Mouse (Mus musculus) spleen, postnatal 14 days (tissue): ENCODE results near the gene Rex1bd.

Source experiments
- DNase-seq, 2 experiments: peaks; one replicate each; pipeline ENCODE4 v3.0.0; 2021 to 2022; ENCODE audit warnings: low spot score in 2 of 2

Rex1bd gene

GRCm38 (mm10) chr8:70502540-70502939, 4.0 kb downstream of the Rex1bd start:
- DNase-seq = no peak

DNA sequence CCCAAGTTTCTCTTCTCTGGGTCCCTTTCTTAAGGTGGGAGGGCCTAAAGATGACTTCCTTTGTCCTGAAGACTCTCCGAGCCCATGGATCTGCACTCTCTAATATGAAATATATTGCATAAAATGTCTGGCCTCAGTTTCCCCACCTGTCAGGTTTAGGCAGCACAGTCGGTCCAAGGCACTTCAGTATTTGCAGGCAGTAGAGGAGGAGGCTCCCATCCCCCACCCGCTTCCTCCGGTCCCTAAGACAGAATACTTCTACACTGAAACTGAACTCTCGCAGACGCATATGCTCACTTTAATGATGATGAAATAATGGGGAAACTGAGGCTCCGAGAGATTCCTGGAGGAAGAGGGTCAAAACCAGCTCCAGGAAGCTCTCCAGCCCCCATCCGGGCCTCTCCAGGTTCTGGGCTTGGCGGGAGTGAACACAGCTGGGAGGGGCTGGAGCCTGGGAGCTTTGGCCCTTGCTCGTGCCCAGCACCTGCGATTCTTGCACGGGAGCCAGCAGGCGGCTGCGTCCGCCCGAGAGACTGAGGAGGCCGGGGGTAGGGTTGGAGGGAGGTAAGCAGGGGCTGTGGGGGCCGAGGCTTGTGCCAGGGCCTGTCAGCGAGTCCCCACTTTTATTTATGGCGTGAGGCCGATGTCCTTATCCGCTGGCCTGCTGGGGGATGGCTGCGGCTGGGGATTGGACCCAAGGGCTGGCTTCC, 4.6 kb downstream of the Rex1bd start:
- DNase-seq = no peak

GRCm38 (mm10) chr8:70500386-70501301, 5.9 kb downstream of the Rex1bd start:
- peak in 1 of 2 experiments; percentile 42 for DNase-seq

DNA sequence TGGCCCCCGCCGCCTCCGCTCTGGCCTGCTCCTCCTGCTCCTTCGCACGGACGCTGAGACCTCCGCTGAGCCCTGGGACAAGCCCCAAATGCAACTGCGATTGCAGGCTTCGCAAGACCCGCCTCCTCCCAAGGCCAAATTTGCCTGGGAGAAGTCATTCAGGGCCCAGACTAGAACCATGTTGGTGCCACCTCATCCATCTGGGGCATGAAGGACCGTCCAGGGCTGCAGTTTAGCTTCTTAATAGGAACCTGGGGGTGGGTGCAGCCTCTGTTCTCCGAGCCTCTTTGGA, 10.8 kb downstream of the Rex1bd start:
- DNase-seq = no peak

GRCm38 (mm10) chr8:70495001-70495770, 11.4 kb downstream of the Rex1bd start:
- no peak for DNase-seq

DNA sequence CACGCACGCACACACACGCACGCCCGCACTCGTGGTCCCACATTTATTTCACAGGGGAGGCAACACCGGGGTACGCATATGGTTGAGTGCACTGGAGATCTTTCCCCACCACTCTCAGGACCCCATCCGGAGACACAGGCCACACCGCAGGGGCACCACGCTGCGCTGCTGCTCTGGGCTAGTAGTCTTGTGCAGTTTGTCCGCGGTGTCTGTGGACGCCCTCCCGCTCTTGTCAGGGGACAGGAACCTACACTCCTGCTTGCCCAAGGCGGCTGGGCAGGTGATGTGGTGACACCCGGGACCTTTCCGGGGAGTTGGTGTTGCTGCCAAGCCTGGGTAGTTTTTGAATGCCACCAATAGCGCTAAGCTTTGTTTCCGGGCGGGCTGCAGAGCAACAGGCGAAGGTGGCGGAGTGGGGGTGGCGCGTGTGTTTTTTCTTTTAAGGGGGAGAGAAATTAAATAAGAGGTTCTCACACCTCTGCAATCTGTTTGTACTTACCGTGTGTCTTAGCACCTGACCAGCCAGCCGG, 12.1 kb downstream of the Rex1bd start:
- DNase-seq = no peak

GRCm38 (mm10) chr8:70493692-70494415, 12.7 kb downstream of the Rex1bd start:
- no peak for DNase-seq

- DNase-seq = no peak
Observed at GRCm38 (mm10) chr8:70492664-70493640, 13.6 kb downstream of the Rex1bd start, which contains the start of gene Crlf1. Gene Crlf1, plus strand, starts transcription at chr8:70493158.

DNA sequence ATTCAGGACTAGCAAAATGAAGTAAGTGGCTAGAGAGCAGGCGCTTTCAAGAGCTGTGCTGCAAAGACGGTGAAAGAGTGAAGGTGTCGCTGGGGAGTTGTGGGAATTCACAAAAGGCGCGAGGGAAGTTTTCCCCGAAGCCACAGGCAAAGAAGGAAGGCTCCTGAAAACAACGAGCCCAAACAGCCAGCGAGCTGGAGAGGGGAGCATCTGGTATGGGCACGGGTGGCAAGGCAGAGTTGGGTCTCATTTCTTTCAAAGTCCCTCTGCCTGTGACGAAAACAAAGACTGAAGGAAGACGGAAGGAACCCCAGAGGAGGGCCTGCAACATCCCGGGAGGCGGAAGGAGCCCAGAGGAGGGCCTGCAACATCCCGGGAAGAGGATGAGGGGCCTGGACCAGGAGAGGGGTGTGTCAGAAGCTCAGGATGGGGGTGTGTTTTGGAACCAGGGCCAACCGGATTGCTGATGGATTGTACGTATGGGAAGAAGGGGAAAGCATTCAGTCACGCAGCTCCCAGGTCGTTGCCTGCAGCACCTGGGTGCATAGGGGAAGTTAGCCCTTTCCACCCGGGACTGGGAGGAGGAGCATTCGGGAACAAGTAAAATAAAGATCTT, 15.6 kb downstream of the Rex1bd start:
- no peak for DNase-seq

DNA sequence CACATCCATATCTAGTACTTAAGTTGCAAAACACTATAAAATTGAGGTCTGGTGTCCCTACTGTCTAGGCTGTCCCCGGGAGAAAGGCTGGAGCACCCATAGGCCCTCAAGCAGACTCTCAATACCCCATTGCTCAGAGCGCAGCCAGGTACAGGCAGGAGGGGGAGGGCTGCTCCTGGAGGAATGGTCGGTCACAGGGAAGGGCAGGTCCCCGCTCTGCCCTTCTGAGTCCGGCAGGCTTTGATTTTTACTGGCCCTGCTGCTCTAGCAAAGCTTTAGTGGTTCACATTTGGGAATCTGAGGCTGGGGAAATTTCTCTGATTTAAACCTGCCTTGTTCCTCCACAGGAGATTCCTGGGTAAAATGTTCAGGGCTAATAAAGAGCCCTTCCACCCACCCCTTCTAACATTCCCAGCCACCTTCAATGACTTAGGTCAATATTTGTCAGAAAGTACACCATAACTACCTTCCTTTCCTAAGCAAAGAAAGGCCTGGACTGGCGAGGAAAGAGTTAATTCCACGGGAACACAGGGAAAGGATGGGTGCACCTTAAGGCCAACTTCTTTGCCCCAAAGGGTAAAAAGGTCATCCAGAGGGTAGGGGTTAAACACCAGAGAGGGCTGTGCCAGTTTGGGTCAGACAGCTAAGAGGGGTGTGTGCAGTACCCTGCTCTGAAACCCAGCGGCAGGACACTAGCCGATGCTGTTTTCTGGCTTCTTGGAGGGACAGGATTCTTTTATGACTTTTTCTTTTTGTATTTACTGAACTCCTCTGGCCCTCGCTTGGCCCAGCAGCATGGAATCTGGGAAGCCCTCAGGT, 16.3 kb downstream of the Rex1bd start:
- DNase-seq = no peak

- DNase-seq = no peak
Observed at GRCm38 (mm10) chr8:70489576-70489975, 17.0 kb downstream of the Rex1bd start.

DNA sequence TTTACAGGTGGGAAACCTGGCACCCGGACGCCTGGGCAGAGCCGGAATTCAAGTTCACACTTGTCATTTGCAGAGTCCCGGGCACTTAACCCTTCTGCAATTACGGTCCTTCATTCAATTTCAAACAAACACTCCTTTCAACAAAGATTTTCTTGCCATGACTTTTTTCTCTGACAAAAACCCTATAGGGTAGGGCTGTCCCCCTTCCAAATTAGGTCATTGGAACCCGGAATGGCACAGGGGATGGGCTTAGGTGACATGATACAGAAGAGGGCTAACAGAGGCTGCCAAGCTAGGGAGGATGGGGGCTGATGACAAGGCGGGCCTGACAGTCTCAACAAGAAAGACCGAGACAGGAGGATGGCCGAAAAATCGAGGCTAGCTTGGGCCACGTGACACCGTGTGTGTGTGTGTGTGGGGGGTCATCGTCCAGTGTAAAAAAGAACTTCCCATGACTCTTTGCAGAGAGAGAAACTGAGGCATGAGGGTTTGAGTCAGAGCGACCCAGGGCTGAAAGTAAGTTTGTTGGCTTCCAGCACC, 17.6 kb downstream of the Rex1bd start:
- DNase-seq = no peak

GRCm38 (mm10) chr8:70487993-70488796, 18.4 kb downstream of the Rex1bd start:
- no peak for DNase-seq

DNA sequence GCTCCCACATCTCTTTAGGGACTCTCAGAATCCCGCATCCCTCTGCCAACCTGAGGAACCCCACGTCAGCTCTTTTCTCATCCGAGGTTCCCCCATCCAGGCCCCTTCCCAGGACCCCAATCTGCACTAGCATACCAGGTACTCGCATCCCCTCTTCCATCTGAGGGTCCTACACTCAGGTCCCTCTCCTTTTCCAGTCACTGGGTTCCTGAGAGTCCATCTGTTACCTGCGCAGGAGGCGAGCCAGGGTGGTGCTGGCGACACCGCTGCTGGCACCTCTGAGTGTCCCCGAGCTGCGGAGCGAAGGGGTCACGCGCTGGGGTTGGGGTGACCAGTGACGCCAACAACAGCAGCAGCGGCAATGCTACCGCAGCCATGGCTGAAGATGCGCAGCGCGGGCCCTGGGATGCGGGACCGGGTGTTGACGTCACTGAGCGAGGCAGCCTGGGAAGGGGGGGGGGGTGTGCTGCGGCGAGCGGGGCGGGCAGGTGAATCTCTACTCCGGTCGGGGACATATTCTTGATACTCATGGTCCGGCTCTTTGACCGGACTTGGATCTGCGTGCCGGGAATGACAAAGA, 19.5 kb downstream of the Rex1bd start, which contains the start of gene Tmem59l:
Tmem59l (minus strand) TSS at position 418 of the 580 bp plus-strand sequence.
- no peak for DNase-seq

DNA sequence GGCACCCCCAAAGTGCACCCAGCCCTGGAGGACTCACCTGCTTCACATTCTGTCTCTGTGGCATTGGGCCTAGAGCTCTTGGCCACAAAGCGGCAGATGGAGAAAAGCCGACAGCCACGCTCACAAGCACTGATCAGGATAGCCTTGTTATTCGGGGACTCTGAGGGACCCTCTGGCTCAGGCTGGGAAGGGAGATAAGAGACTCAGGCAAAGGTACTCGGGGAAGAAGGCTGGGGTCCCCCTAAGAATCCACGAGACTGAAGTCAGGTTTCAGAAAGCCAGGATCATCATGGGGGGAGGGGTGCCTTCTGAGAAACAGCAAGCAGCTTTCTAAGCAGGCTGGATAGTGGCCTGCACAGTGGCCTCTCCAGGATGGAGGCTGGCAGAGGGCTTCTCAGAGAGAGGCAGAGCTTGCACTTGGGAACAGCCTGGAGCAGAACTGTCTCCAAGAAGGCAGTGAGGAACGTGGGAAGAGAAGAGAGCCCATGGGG, 20.3 kb downstream of the Rex1bd start:
- DNase-seq = no peak

- DNase-seq = no peak
Observed at GRCm38 (mm10) chr8:70482943-70483342, 23.6 kb downstream of the Rex1bd start.

DNA sequence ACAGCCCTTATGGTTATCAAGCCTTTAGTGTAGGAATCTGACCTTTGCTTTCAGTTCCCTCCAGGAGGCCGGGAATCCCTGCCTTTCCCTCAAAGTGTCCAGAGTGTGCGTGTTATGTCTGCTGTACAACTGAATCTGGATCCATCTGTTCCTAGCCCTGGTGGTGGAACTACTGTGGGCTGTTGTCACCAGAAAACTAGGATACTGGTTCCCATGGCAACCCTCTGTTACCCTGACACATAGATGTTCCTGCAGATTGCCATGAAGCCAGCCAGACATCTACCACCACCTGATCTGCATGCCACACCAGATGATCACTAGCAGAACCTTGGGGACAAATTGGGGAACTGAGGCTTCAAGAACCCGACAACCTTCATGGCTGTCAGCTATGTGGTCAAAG, 24.6 kb downstream of the Rex1bd start:
- DNase-seq = no peak
